Mouse (Mus musculus): ENCODE results near the gene Ugt2b35. TPM values are rescaled to one million over a fixed set of nuclear protein-coding genes. Genes with fewer than 3 reads are reported as not detected.
"Not testable (repeated sequence)": the region's sequence is repeated elsewhere in the genome, so short reads cannot be mapped to it uniquely, and the experiment has no call there.

The Ugt2b35 gene
- not detected in 2 replicates for polyA plus RNA-seq (2014; fragmentation: Nextera tagmentation; extraction: Ambion mirVana)

DNA sequence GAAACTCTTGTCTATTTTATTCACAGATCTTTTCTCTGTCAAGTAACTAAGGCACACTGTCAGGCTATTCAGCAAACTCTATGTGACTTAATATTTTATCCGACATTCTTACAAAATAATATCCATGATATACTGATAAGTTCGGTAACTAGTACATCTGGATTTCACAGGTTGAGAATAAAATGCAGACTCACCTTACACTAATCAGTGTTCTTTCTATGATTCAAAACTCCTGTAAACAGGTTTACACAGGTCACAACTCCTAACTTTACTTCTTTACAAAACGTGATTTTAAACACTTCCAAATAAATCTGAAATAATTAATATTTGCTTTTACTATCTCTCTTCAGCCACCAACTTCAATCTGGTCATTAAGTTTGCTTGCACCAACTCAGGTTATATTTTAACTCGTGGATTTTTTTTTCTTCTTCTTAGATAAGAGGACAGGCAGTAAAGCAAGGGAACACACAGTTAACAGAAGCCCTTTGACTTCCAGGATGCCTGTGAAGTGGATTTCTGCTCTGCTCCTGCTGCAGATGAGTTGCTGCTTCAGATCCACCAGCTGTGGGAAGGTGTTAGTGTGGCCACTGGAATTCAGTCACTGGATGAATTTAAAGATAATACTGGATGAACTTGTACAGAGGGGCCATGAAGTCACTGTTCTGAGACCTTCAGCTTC lies at the start of gene Ugt2b35:
Ugt2b35 (plus strand) TSS at position 466 of the 679 bp plus-strand sequence.
- H3K4me2 ChIP-seq, result no peak within 1 kb of the TSS
- H3K4me1 ChIP-seq (ENCODE audit: insufficient read depth), result no peaks in the 10 kb centered on the region
- H3K4me3 ChIP-seq (ENCODE audit: low read depth, low read length), result no peak within 1 kb of the TSS
- H3K9ac ChIP-seq, result no peak within 1 kb of the TSS
- ATAC-seq (ENCODE audit: insufficient read depth), result no peak
- H3K9me3 ChIP-seq (ENCODE audit: low read depth, low read length), result no peaks in the 10 kb centered on the region
- no peak for DNase-seq
- H3K36me3 ChIP-seq (ENCODE audit: insufficient read depth), result no peaks in the 10 kb centered on the region
- WGBS, result 55% methylated on average over 4 of the region's 4 CpGs
- TF ChIP-seq CTCF (IDR thresholded peaks at IDR 0.05; ENCODE audit: low read depth), result no peak
- H3K27me3 ChIP-seq (ENCODE audit: insufficient read depth, low read length), result no peaks in the 10 kb centered on the region
- no peak within 1 kb of the TSS for H3K27ac ChIP-seq (ENCODE audit: low read depth)

DNA sequence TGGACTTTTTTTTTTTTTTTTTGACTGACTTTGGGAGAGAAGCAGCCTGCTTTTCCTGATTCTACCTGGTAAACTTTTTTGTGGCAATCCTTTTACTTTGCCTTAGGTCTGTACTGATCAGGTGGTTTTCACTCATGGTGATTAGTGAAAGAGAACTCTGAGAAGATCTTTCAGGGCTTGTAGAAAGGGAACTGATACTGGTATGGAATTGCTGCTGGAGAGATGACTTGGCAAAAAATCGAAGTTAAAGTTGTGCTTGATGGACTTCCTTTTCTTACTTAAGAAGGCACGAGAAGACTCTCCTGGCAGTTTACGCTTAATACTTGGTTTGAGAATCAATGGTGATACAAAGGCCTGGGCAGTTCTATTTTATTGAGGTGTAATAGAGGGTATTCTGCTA lies 40.2 kb upstream of the Ugt2b35 start:
- DNase-seq (no peak), ATAC-seq (ENCODE audit: insufficient read depth) (no peak)
- no peaks in the 10 kb centered on the region for H3K9me3 ChIP-seq (ENCODE audit: low read depth, low read length)
- H3K36me3 ChIP-seq (ENCODE audit: insufficient read depth), result no peaks in the 10 kb centered on the region
- TF ChIP-seq CTCF (IDR thresholded peaks at IDR 0.05; ENCODE audit: low read depth), result no peak
- H3K27me3 ChIP-seq (ENCODE audit: insufficient read depth, low read length), result no peaks in the 10 kb centered on the region
- 82% methylated on average over 3 of the region's 3 CpGs for WGBS
- H3K4me1 ChIP-seq (ENCODE audit: insufficient read depth), result no peaks in the 10 kb centered on the region
- H3K4me2 ChIP-seq, result no peak overlapping the region
- no peak overlapping the region for H3K4me3 ChIP-seq (ENCODE audit: low read depth, low read length)
- no peak overlapping the region for H3K9ac ChIP-seq
- H3K27ac ChIP-seq (ENCODE audit: low read depth), result no peak overlapping the region

DNA sequence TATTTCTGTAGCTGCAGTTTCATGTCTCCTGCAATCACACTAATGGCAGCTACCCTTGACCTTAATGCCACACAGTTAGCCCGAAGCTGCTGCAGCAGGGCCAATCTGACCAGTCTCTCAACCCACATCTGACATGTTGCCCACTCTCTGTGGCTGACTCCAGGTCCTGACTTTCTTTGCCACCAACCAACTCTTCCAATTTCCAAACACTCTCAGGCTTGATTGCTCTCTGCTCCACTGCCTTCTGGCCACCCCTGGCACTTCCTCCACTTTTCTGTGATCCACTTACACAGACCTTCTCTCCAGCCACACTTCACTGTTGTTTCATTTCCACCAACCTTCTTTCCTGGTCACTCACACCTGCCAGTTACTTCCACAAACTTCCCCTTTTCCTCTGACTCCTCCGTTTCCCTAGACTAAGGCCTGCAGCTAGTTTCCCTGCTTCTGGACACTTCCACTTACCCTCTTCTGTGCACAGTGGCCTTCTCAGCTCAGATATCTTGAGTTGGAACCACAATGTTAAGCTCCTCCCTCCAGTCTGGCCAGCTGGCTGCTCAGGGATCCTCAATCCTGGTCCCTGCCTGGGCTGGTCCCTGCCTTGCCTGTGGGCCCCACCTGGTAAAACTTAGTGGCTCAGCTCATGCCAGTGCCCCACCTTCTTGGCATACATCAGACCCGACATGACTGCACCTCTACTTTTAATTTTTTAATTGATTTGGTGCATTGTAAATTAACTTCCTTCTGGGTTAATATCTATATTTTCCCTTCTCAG lies 38.9 kb upstream of the Ugt2b35 start:
- Histone ChIP-seq H3K9me3 (ENCODE audit: low read depth, low read length) (no peaks in the 10 kb centered on the region), H3K9ac (no peak overlapping the region), H3K4me3 (ENCODE audit: low read depth, low read length) (no peak overlapping the region), H3K4me1 (ENCODE audit: insufficient read depth) (no peaks in the 10 kb centered on the region), H3K36me3 (ENCODE audit: insufficient read depth) (no peaks in the 10 kb centered on the region), H3K4me2 (no peak overlapping the region), H3K27ac (ENCODE audit: low read depth) (no peak overlapping the region), H3K27me3 (ENCODE audit: insufficient read depth, low read length) (no peaks in the 10 kb centered on the region)
- WGBS, result 73% methylated on average over 3 of the region's 3 CpGs
- DNase-seq, result no peak
- TF ChIP-seq CTCF (IDR thresholded peaks at IDR 0.05; ENCODE audit: low read depth), result no peak
- ATAC-seq (ENCODE audit: insufficient read depth), result no peak

DNA sequence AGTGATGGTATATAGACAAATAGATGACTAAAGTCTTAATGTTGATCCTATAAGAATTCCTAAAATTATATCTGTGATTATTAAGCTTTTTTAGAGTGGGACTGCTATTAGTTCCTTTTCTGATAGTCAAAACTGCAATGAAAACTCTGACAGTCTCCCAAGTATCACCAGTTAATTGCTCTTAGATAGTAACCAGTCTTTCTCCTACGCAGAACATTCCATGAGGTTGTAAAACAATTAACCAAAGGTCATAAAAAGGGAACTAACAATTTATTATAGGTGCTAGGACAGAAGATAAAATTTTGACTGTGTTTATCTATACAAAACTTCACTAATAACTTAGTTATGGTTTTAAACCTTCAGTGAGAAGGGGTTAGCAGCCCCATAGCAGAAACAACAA lies 37.8 kb upstream of the Ugt2b35 start:
- not testable (repeated sequence) for H3K27me3 ChIP-seq (ENCODE audit: insufficient read depth, low read length); H3K4me3 ChIP-seq (ENCODE audit: low read depth, low read length); H3K9ac ChIP-seq; H3K4me2 ChIP-seq; H3K4me1 ChIP-seq (ENCODE audit: insufficient read depth); H3K27ac ChIP-seq (ENCODE audit: low read depth); H3K36me3 ChIP-seq (ENCODE audit: insufficient read depth); ATAC-seq (ENCODE audit: insufficient read depth); DNase-seq; H3K9me3 ChIP-seq (ENCODE audit: low read depth, low read length)
- 51% methylated on average over 1 of the region's 1 CpGs for WGBS

DNA sequence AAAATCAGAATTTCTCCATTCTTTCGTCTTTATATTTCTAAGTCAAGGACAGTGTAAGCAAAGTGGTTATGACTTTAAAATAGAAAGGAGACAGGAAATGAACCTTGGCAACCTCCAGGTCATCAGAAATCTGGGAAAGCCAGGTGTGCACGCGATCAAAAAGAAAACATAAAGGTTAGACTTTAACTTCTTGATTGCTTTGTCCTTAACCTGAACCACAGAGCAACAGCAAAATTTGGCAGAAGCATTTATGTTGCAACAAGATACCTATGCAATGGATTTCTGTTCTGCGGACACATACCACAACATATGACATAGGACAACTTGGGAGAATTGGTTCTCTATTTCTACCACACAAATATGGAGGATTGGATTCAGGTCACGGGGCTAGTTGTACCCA lies 33.4 kb upstream of the Ugt2b35 start:
- H3K4me3 ChIP-seq (ENCODE audit: low read depth, low read length); H3K9ac ChIP-seq; H3K4me2 ChIP-seq; H3K9me3 ChIP-seq (ENCODE audit: low read depth, low read length); H3K27me3 ChIP-seq (ENCODE audit: insufficient read depth, low read length); H3K4me1 ChIP-seq (ENCODE audit: insufficient read depth); H3K27ac ChIP-seq (ENCODE audit: low read depth); ATAC-seq (ENCODE audit: insufficient read depth); DNase-seq; H3K36me3 ChIP-seq (ENCODE audit: insufficient read depth): not testable (repeated sequence)
- WGBS, result 92% methylated on average over 5 of the region's 5 CpGs

DNA sequence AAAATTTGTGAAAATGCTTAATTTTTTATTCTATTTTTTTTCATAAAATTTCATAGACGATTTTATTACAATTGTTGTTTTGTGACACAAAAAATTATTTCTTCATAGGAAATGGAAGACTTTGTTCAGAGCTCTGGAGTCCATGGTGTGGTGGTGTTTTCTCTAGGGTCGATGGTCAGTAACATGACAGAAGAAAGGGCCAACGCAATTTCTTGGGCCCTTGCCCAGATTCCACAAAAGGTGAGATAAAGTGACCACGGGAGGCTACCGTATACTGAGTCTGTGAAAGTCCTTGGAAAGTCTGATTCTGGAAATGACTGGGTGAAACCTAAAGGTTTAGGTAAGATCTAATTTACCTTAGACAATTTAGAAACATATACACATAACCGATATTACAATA lies 4.1 kb downstream of the Ugt2b35 start:
- Histone ChIP-seq H3K27me3 (ENCODE audit: insufficient read depth, low read length) (no peaks in the 10 kb centered on the region), H3K4me2 (no peak overlapping the region), H3K36me3 (ENCODE audit: insufficient read depth) (no peaks in the 10 kb centered on the region), H3K9ac (no peak overlapping the region), H3K4me1 (ENCODE audit: insufficient read depth) (no peaks in the 10 kb centered on the region), H3K9me3 (ENCODE audit: low read depth, low read length) (no peaks in the 10 kb centered on the region), H3K27ac (ENCODE audit: low read depth) (no peak overlapping the region), H3K4me3 (ENCODE audit: low read depth, low read length) (no peak overlapping the region)
- TF ChIP-seq CTCF (IDR thresholded peaks at IDR 0.05; ENCODE audit: low read depth), result no peak
- ATAC-seq (ENCODE audit: insufficient read depth) (no peak), DNase-seq (no peak)
- WGBS, result 81% methylated on average over 6 of the region's 6 CpGs

- Histone ChIP-seq H3K4me1 (ENCODE audit: insufficient read depth) (no peaks in the 10 kb centered on the region), H3K36me3 (ENCODE audit: insufficient read depth) (no peaks in the 10 kb centered on the region), H3K4me3 (ENCODE audit: low read depth, low read length) (no peak overlapping the region), H3K9me3 (ENCODE audit: low read depth, low read length) (no peaks in the 10 kb centered on the region), H3K4me2 (no peak overlapping the region), H3K9ac (no peak overlapping the region), H3K27ac (ENCODE audit: low read depth) (no peak overlapping the region), H3K27me3 (ENCODE audit: insufficient read depth, low read length) (no peaks in the 10 kb centered on the region)
- ATAC-seq (ENCODE audit: insufficient read depth) (no peak), DNase-seq (no peak)
- TF ChIP-seq CTCF (IDR thresholded peaks at IDR 0.05; ENCODE audit: low read depth), result no peak
- 65% methylated on average over 3 of the region's 3 CpGs for WGBS
Observed at GRCm38 (mm10) chr5:87015477-87015876, 14.8 kb downstream of the Ugt2b35 start.
